Mouse (Mus musculus) spleen, postnatal 36 days (tissue): ENCODE measurements at regions not wholly inside any gene's neighbourhood (a gene's known extent, or its start where the extent isn't known, plus 50 kb on each side); places are given as distances from the start of the nearest gene placed in this dataset.
A peak's percentile ranks its signal among the peaks of the same experiment; 100 is the strongest.

Experiments used
- DNase-seq, 2 experiments: peaks; one replicate each; pipeline ENCODE4 v3.0.0; 2022; ENCODE audit warnings: low spot score in 2 of 2, mixed read lengths in 1 of 2

DNA sequence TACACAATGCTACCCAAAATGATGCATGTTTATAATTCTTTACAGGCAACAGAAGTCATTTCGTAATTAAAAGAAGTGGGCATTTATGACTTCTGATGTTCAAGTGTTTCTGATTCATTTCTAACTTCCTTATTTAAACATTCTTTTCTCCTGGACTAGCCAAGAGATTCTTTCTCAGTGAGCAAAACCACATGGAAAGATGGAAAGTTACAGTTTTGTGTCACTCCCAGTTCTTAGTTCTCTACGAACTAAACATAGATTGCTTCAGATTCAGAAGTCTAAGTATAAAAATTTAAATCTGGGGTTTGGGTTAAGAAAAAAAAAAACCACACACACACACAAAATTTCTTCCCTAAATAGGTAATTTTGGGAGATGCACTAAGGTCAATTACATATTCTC is 288.0 kb upstream of the Paip1 start:
- no peak for DNase-seq

DNA sequence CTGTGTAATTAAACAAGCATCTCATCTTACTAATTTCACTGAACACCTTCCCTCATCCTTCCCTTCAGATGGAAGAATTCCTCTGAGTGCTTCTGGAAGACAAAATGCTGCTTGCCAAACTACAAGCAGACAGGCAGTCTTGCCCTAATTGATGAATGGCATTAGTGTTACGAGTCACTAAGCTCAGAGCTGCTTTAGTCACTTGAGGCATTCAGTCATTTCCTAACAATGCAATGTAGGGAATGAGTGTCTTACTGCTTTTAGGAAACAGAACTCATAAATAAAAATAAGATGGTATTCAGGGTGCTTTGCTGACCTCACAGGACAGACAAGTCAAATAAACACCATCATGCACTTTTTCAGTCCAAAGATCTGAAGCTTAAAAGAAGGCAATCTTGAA is 285.1 kb upstream of the Paip1 start:
- DNase-seq = no peak

DNA sequence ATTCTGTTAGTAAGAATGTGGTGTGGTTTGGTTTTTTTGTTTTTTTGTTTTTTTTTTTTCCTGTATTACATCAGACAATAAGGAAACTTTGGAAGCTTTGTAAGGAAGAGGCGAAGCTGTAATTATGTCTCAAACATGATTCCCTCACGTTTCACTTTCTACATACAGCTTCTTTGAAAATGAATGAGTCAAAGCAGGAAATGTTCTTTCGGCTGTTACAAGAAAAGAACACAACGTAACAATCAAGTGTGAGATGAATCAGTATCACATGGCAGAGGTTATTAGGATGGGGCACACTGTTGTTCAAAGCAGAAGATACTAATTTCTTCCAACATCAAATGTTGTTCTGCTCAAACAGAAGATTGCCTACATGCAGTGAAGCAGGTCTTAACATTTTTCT is 282.7 kb upstream of the Paip1 start:
- no peak for DNase-seq

DNA sequence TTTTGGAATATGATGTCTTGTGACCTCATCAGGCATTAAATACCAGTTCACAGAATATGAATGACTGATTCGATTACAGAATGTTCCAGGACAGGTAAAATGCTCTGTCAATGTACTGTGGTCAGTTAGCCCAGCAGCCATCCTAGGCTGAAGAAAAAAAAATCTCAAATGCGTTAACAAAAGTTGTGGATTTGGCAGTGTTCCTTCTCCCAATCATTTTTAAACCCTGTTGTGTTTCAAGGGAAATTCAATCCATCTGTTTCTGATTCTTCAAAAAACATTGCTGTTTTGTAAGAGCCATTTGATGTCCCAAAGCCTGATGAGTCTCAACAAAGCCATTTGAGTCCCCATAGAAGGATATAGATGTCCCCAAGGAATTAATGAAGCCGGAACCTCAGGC is 280.7 kb upstream of the Paip1 start:
- DNase-seq = no peak

DNA sequence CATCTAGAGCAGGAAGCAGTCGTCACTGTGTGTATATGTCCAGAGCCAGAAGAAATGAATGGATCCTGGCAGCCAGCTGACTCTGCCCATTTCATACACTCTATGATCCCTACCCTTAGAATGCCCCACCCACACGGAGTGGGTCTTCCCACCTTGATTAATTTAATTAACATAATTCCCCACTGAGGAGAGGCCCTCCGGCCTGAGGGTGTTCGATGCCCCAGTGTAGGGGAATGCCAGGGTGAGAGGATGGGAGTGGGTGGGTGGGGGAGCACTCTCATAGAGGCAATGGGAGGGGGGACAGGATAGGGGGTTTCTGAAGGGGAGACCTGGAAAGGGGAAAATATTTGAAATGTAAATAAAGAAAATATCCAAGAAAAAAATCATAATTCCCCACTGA is 279.3 kb upstream of the Paip1 start:
- no peak for DNase-seq

DNA sequence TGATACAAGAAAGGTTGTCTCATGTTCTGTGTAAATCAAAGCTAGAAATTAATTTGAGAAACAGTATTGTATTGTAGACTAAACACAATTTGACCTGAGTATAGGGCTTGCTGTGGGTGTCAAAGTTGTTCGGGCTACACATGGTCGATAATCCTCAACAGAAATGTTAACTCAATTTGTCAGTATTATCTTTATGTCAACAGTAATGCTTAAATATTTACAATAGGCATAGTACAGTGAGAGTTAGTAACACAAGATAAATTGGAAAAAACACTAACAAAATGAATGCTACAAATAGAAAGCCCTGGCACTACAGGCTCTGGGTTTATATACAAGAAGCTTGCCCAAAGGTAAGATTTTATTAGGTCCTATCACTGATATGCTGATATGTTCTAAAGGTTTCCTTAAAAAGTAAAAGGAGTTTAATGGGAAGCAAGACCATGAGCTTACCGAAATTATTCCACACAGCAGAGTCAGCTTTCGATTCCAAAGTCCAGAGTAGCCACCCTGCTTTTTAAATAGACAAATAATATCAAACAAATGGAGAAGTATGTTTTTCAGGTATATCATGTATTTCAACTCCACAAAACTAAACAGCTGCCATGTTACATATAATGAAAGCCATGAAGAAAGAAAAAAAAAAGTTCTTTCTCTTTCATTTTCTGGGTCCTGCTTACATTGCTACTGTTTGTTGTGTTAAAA is 277.4 kb upstream of the Paip1 start:
- DNase-seq = no peak

DNA sequence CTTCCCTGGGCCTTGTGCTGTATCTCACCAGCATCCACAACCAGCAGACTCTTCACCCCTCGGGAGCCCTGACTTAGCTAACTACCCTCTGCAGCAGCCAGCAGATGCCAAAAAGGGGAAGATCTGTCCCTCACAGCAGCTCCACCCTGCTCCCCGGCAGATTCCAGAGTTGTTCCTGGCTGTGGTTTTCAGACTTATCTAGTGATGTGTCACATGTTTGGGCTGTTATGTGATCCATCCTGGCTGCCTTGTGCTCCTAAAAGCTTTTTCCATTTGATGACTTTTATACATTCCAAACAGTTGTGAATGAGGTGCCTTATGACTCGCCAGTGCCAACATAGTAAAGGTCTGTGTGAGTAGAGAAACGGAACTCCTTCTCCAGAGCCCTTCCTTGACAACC is 250.6 kb upstream of the Paip1 start:
- DNase-seq = no peak

DNA sequence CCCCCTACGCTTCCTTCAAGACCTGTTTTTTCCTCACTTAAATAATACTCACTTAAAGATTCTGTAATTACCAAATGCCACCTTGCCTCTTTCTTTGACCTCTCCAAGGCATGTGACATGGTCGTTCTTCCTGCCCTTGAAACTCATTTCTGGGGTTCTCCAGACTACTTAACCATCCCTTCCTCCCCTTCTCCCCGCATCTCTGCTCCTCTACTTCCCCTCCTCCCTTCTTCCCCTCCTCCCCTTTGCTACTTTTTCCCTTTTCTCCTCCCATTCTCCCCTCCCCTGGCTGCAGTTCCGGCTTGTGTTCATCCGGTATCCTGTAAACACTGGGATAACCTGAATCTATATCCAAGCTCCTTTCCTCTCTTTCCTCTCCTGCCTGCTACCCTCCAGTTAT is 250.2 kb upstream of the Paip1 start:
- DNase-seq = no peak

DNA sequence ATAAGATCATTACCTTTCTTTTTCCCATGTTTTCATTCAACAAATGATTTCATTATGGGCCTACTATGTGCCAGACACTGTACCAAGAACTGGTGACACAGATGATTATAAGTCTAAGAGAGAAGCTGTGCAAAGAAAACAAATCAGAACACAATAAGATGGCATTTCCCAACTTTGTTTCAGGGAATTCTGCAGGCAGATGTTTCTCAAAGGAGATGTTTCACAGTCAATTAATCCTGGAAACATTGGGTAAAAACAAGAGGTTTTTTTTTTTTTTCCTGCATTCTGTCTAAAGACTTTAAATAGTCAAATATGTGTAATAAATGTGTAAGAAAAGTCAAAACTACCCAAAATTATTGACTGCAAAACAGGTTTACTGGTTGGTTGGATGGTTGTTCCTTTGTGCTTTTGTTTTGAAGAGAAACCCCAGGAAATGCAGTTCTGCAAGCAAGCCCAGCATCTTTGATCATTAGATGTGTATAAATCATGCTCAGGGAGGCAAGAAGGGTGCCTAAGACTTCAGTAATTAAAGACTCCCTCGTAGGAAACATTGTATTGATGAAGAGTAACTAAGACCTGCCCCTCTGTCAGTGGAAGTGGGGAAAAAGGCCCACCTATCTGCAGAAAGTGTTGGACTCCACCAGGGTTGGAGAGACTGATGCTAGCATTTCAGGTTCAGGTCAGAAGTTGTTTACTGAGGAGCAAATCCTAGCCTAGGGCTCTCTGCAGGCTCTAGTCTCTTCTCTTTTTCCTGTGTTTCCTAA is 249.1 kb upstream of the Paip1 start:
- no peak for DNase-seq

DNA sequence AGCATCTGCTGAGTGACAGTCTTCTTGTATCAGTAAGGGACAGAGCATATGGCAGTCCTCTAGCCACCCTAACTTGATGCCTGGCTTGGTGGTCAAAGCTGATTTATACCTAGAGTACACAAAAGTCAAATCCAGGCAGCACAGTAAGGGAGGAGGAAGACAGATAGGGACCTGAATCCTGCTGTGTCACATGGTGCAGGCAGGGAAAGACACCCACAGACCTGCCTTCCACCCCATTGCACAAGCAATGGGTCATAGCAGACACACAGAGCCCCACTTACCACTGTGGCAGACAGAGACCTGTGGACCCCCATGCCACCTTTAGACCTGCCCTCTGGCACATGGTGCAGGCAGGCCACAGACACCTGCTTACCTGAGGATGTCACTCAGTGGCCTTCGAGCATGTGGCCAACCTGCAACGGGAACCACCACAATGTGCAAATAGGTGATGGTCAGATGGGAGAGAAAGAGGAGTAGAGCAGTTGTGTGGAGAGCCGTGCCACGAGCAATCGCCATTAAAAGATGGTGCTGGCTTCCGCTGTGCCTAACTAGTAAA is 244.0 kb upstream of the Paip1 start:
- no peak for DNase-seq

DNA sequence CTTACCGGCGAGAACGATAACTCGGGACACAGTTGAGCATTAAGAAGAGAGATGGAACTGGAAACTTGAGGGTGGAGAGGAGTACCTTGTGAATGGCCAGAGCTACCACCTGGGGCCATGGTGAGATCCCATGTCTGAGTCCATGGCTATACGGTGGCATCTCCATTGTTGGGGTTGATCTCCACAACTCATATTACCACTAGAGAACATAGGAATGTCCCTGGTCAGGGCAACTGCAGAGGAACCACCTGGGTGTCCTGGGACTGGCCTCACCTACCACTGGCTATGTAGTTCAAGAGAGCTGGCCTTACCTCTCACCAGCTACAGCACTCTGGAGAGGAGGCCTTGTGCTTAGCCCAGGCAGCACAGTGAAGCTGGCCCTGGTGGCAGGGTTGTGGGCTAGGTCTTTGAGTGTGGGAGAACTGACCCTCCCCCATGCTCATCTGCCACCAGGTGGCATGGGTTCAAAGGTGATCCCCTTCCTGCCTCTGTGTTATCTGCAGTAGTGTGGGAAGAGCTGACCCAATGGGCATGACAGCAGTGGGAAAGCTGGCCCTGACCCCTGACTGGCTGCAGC is 242.7 kb upstream of the Paip1 start:
- no peak for DNase-seq

DNA sequence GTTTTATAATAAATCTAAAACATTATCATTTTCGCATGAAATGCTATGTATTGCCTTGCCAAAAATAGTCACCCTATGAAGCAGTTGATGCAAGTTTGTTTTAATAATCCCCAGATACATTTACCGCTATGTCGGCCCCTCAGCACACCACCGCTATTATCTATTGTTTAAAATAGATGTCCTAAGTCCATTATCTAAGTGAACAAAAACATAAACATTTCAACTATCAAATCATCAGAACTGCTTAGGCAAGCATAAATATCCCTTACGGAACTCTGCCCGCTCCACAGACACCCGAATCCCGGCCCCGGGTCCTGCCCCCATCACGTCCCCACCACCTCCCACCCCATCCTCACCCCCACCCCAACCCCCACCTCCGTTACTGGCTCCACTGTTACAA is 196.8 kb upstream of the Paip1 start:
- no peak for DNase-seq

DNA sequence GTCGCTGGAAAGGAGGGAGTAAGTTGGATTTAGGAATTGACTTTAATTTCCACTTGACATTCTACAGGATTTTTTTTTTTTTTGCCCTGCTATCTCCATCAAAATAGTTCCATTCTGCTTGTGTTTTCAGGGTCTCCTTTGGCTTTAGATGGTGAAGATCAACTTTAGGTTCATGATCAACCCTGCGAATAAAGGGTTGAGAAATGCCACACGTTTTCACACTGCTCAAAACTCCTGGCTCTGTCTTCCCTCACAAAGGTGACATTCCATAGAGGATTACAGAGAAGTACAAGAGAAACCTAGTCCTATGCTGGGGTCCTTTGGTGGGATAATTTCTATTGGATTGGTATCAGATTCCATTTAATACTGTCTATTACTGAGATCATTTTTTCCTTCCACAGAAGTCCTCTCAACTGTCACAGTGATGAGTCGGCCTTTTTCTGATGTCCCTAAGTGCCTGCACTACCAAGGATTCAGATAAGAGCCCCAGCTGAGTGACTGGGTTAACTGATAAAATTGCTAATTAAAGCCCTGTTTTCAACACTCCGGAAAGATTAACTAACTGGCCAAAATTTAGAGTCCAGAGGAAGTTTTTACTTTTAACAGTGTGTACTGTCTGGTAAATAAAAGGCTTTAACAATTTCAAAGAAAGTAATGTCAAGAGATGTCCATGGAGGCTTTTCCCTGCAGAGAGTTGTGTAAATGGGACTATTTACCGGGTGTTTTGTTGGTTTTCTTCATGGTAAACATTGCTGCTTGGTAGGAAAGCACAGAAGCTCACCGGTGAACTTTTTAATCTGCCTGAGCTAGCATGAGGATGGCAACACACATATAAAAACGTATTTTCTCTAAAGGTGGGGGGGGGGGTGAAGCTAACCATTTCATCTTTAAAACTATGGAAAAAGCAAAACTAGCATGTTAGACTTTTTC is 196.0 kb upstream of the Paip1 start:
- DNase-seq = peak; percentile 32 to 64

DNA sequence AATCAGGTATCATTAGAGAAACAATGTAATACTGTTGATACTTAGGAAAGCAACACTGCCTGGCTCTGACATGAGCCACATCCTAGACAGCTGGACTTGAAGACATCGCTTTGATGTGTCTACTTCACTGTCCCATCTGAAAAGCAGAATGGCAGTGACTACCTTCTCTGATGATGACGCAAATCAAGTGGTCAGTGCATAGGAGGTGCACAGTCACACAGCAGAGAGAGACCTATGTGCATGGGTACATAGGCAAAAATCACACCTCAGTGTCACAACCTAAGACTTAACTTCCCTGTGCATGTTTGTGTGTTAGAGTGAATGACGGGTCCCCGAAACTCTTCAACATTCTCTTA is 195.4 kb upstream of the Paip1 start:
- no peak for DNase-seq

DNA sequence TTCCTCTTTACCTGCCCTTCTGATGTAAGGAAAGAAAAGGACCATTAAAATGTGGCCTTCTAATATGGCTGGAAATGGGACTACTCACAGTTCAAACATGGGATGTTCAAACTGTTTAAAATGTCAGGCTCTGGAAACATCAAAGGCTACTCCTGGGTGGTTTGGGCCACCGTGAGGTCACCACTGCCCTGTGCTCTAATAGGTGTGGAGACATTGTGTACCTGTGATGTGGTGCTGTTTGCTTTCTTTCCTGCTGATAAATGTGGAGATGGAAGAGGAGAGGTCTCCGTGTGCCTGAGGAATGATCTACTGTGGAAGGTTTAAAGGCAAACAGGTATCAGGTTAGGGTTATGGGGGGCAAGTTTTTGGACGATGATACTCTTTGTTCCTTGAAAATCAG is 194.5 kb upstream of the Paip1 start:
- no peak for DNase-seq

DNA sequence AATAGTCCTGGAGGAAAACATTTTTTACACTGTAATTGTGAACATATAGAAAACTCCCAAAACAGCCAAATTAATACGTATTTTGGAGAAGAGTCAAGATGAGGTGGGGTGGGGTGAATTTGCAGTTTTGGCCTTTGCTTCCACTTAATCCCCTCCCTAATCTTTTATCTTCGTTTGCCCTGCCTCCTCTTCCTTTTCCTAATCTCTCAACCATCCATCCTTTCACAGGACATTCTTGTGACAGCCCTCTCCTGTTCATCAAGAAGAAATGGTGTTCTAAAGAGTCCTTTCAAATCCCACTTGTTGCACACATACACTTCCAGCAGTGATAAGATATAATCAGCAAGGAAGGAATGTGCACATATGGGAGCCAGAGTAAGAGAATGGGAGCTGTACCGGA is 186.0 kb upstream of the Paip1 start:
- DNase-seq = no peak

DNA sequence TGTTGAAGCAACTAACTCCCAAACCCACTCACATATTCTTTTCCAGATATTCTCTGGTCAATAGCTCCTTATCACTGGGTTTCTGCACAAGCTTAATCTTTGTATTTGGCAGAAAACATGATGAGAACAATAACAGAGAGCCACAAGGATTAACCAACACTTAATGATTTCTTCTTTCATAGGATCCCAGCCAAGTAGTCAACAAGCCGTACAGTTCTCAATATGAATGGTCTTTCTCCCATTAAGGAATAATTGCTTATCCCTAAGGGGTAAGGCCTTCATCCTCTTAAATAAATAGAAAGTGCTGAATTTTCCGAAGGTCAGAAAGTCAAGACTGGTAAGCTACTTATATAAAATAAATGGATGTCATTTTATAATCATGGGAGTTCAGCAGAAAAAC is 181.3 kb upstream of the Paip1 start:
- no peak for DNase-seq

DNA sequence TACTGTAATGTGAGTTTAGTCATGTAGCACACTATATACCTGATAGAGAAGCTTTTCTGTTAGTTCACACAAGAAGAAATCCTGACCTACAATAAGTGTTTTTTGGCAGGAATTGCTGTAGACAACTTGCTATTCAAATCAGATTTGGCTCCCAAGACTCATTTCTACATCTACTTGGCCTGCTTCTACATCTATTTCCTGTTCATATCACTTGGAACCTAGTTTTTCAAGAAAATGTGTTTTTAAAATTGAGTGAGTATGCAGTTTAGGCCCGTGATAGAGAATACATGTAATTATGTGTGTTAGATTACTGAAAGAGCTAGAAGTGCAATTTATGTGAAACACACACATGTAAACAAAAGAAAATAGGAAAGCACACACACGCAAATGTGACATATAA is 176.4 kb upstream of the Paip1 start:
- no peak for DNase-seq

DNA sequence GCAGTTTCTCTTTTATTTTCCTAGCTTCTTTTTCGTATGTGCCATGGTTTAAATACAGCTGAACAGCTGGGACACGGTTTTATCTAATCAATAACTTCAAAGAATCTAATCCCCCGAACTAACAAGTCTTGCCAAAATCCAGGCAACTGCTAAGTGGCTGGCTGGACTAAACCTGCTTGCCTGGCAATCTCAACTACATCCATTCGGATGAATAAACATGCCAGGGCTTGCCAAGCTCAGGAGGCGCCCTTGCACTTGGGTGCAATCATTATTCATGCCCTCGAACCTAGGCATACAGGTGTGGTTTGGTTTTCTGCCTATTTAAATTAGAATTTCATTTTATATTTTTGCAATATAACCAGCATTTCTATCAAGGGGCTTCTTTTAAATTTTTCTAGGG is 172.1 kb upstream of the Paip1 start:
- no peak for DNase-seq

DNA sequence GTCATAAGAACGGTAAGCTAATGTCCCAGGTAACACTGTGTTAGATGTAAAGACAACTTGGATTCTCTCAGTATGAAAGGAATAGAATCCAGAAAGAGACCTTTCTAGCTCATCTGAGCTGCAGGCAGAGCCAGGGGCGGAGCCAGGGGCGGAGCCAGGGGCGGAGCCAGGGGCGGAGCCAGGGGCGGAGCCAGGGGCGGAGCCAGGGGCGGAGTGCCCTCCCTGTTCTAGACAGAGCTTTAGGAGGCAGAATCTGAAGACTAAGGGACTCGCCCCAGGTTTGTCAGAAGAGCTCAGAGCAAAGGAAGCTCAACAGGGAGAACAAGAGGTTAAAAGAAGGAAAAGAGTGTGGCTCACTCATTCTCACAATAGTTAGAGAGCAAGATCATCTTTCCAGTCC is 169.9 kb upstream of the Paip1 start:
- no peak for DNase-seq

DNA sequence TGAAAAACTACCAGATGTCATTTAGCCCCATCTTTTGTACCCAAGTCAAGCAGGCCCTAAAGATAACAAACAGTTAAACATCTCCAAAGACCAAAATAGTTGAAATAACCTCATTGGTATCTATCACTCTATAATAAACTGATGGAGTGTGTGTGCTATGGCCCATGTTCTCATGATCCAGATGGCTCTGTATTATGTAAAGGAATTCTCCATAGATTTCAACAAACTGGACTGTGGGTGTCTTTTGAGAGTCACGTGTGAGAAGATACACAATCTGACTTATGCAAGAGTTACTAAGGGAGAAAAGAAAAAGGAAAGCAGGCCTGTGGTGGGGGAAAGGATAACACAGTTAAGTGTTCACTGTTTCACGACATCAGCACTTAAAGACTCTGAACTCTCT is 164.8 kb upstream of the Paip1 start:
- no peak for DNase-seq
